Mouse (Mus musculus) common myeloid progenitor, adult 5-6 weeks (primary cell): ENCODE results near the gene Mapk8ip3. TPM values are rescaled to one million over a fixed set of nuclear protein-coding genes. Genes with fewer than 3 reads are reported as not detected.

Experiments
- ATAC-seq: replicated peaks from 2 replicates; pipeline ENCODE4 v1.8.0; 2016; ENCODE audit warnings: low read depth, mild to moderate bottlenecking, moderate TSS enrichment, inconsistent platforms; ENCODE audit not compliant: poor library complexity, severe bottlenecking
- total RNA-seq: library from RNA; stranded (forward); fragments of 200-1000, 187-1606 nt; gene quantifications from 2 replicates; pipeline ENCODE4 v1.2.3, GENCODE M21; 2017

Mapk8ip3 gene
- total RNA-seq, 1 experiment from 2014 or later: 33.2 TPM

GRCm38 (mm10) chr17:24902671-24903474 lies 33.9 kb downstream of the Mapk8ip3 start:
- ATAC-seq: peak; percentile 47

GRCm38 (mm10) chr17:24902124-24902523 lies 34.7 kb downstream of the Mapk8ip3 start:
- no peak for ATAC-seq

GRCm38 (mm10) chr17:24900014-24900413 lies 36.8 kb downstream of the Mapk8ip3 start:
- no peak for ATAC-seq

GRCm38 (mm10) chr17:24899153-24899552 lies 37.6 kb downstream of the Mapk8ip3 start:
- no peak for ATAC-seq

GRCm38 (mm10) chr17:24898041-24898854 lies 38.5 kb downstream of the Mapk8ip3 start:
- ATAC-seq: no peak

GRCm38 (mm10) chr17:24897600-24897999 lies 39.2 kb downstream of the Mapk8ip3 start:
- ATAC-seq: no peak

GRCm38 (mm10) chr17:24896993-24897269 lies 39.8 kb downstream of the Mapk8ip3 start:
- ATAC-seq: no peak

GRCm38 (mm10) chr17:24896241-24896992 lies 40.4 kb downstream of the Mapk8ip3 start, which contains the start of gene Nme3:
Gene Nme3, plus strand, starts transcription at chr17:24896500.
- peak; percentile 45 for ATAC-seq

GRCm38 (mm10) chr17:24895571-24896240 lies 41.1 kb downstream of the Mapk8ip3 start:
- ATAC-seq: peak; percentile 4; the same call in 1 of the 2 replicates

- ATAC-seq: peak; percentile 73
Observed at GRCm38 (mm10) chr17:24894995-24895547, 41.7 kb downstream of the Mapk8ip3 start, which contains the start of the genes Eme2 and Mrps34. Gene Eme2, minus strand, starts transcription at chr17:24895087. Gene Mrps34, plus strand, starts transcription at chr17:24895116.

GRCm38 (mm10) chr17:24894061-24894994 lies 42.4 kb downstream of the Mapk8ip3 start:
- peak; percentile 8; the same call in 1 of the 2 replicates for ATAC-seq

GRCm38 (mm10) chr17:24893276-24893675 lies 43.5 kb downstream of the Mapk8ip3 start:
- no peak for ATAC-seq

GRCm38 (mm10) chr17:24892785-24893184 lies 44.0 kb downstream of the Mapk8ip3 start:
- ATAC-seq: no peak

GRCm38 (mm10) chr17:24891321-24891720 lies 45.5 kb downstream of the Mapk8ip3 start:
- ATAC-seq: no peak

- ATAC-seq: no peak
Observed at GRCm38 (mm10) chr17:24890151-24891092, 46.4 kb downstream of the Mapk8ip3 start.

- no peak for ATAC-seq
Observed at GRCm38 (mm10) chr17:24888862-24889261, 47.9 kb downstream of the Mapk8ip3 start.

GRCm38 (mm10) chr17:24887291-24888080 lies 49.3 kb downstream of the Mapk8ip3 start:
- no peak for ATAC-seq
